Comparison of ENCODE assay signal across 8 mouse cellular contexts in the genomic region with DNA sequence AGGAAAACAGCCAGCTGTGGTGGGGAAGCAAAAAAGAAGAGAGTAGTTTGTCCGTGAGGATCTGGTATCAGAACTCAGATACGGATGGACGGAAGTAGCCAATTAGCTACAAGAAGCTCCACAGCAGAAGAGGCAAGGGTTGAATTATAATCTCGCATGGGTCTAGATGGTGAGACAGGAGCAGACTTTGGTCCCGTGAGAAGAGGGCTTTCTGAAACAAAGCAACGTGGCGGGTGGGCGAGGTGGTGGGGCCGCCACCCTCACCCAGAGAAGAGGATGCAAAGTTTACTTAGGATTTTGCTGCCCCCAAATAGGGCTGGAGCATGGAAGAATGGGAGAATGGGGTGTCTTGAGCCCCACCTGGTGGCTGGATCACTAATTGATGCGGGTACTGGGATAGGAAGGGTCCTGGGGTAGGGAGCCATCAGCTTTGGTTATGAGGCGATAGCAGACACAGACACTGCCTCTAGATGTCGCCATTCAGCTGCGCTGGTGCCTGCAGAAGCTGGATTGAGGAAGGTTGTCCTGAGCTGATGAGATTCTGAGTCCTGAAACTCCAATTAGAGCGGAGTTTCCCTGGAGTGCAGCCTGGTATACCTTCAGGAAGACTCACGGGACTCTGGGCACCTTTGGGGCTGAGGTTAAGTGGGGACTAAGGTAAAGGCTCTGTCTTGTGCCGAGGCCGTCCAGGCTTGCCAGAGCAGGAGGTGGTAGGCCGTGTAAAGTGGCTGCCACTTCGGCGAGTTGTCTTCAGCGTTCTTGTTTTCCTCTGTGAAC. TPM values are rescaled to one million over a fixed set of nuclear protein-coding genes. Genes with fewer than 3 reads are reported as not detected.
DNase-seq lines count a peak whose midpoint lies in the region; ATAC-seq and TF ChIP-seq lines count a peak whose summit lies in the region.

No protein-coding gene starts in this region.

- no peak overlapping the region for H3K27ac ChIP-seq in hindbrain, embryonic 12.5 days
- no peak overlapping the region for H3K27ac ChIP-seq in lung, postnatal 0 days (ENCODE audit: low read length)

- no peaks in the 10 kb centered on the region for H3K36me3 ChIP-seq in hindbrain, embryonic 12.5 days
- H3K36me3 ChIP-seq in lung, postnatal 0 days (ENCODE audit: insufficient read depth, low read length) = no peaks in the 10 kb centered on the region

- peak; percentile 92 for ATAC-seq in hindbrain, embryonic 12.5 days (ENCODE audit: low FRiP score)
- peak; percentile 92 for ATAC-seq in lung, postnatal 0 days

- H3K4me2 ChIP-seq in hindbrain, embryonic 12.5 days (replicated peaks) = peak overlapping the region; percentile 43
- peak overlapping the region; percentile 31 for H3K4me2 ChIP-seq in lung, postnatal 0 days (replicated peaks; ENCODE audit: low read depth, low read length)

- peak; percentile 98 for TF ChIP-seq CTCF in lung, postnatal 0 days (IDR thresholded peaks at IDR 0.05)

- H3K9ac ChIP-seq in hindbrain, embryonic 12.5 days = peak overlapping the region; percentile 9; the same call in 1 of the 2 replicates
- H3K9ac ChIP-seq in lung, postnatal 0 days (replicated peaks; ENCODE audit: low read depth) = no peak overlapping the region

- WGBS in hindbrain, embryonic 12.5 days = 23% methylated on average over 21 of the region's 21 CpGs
- 21% methylated on average over 21 of the region's 21 CpGs for whole genome bisulfite sequencing in lung, postnatal 0 days

- H3K9me3 ChIP-seq in hindbrain, embryonic 12.5 days (replicated peaks) = no peaks in the 10 kb centered on the region
- no peaks in the 10 kb centered on the region for H3K9me3 ChIP-seq in lung, postnatal 0 days (ENCODE audit: low read length)

- H3K4me1 ChIP-seq in hindbrain, embryonic 12.5 days = peaks cover 4% of the 10 kb centered on the region; the same call in 1 of the 2 replicates
- H3K4me1 ChIP-seq in lung, postnatal 0 days (ENCODE audit: insufficient read depth, low read depth, low read length) = no peaks in the 10 kb centered on the region

- H3K27me3 ChIP-seq in hindbrain, embryonic 12.5 days = peaks cover 7% of the 10 kb centered on the region; the same call in 1 of the 2 replicates
- no peaks in the 10 kb centered on the region for H3K27me3 ChIP-seq in lung, postnatal 0 days (replicated peaks; ENCODE audit: insufficient read depth, low read length)

- peak; percentile 96 for DNase-seq in NIH3T3 (ENCODE audit: low read depth)
- peak; percentile 81 for DNase-seq in cerebellum, adult 9-11 months
- DNase-seq in frontal cortex, postnatal 10 days (ENCODE audit: low spot score in 2 of 2) = peak; percentile 74 to 86
- peak; percentile 86 to 90 for DNase-seq in layer of hippocampus, postnatal 10 days (ENCODE audit: low spot score in 2 of 2)
- peak; percentile 95 for DNase-seq in lung, postnatal 0 days (ENCODE audit: low spot score)
- peak; percentile 87 for DNase-seq in ovary, postnatal 14 days (ENCODE audit: low spot score)
- peak; percentile 69 to 79 for DNase-seq in thymus, postnatal 10 days (ENCODE audit: low spot score in 2 of 2)

- peak overlapping the region; percentile 6; the same call in 1 of the 2 replicates for H3K4me3 ChIP-seq in hindbrain, embryonic 12.5 days
- H3K4me3 ChIP-seq in lung, postnatal 0 days (ENCODE audit: low read depth, low read length) = no peak overlapping the region

- no peak for TF ChIP-seq EP300 in lung, postnatal 0 days (IDR thresholded peaks at IDR 0.05)

RNA-seq across cellular contexts. Expression of gene Pdp2, which starts 11.4 kb away (rescaled TPM):
- polyA plus RNA-seq in hindbrain, embryonic 12.5 days (2016; fragmentation: Nextera tagmentation; extraction: Ambion mirVana) = 13.7 and 14.9 TPM in 2 replicates
- 1 to 10 TPM; 9.0 to 9.2 TPM for total RNA-seq in layer of hippocampus, postnatal 10 days (2021)
- 5.9 and 6.0 TPM in 2 replicates for polyA plus RNA-seq in lung, postnatal 0 days (2015; fragmentation: Nextera tagmentation; extraction: Ambion mirVana)

RNA-seq across cellular contexts. Expression of gene Cdh16, which starts 21.5 kb away (rescaled TPM):
- polyA plus RNA-seq in hindbrain, embryonic 12.5 days (2016; fragmentation: Nextera tagmentation; extraction: Ambion mirVana) = not detected in 2 replicates
- not detected for total RNA-seq in layer of hippocampus, postnatal 10 days (2021)
- polyA plus RNA-seq in lung, postnatal 0 days (2015; fragmentation: Nextera tagmentation; extraction: Ambion mirVana) = 13.8 and 17.2 TPM in 2 replicates

RNA-seq across cellular contexts. Expression of gene Rrad, which starts 28.5 kb away (rescaled TPM):
- 1.9 and 3.8 TPM in 2 replicates for polyA plus RNA-seq in hindbrain, embryonic 12.5 days (2016; fragmentation: Nextera tagmentation; extraction: Ambion mirVana)
- total RNA-seq in layer of hippocampus, postnatal 10 days (2021) = 1 to 10 TPM; 2.0 to 2.5 TPM
- polyA plus RNA-seq in lung, postnatal 0 days (2015; fragmentation: Nextera tagmentation; extraction: Ambion mirVana) = 19.9 and 22.6 TPM in 2 replicates

RNA-seq across cellular contexts. Expression of gene Ciao2b, which starts 39.1 kb away (rescaled TPM):
- 98.9 and 107 TPM in 2 replicates for polyA plus RNA-seq in hindbrain, embryonic 12.5 days (2016; fragmentation: Nextera tagmentation; extraction: Ambion mirVana)
- 10 to 100 TPM; 26.0 to 29.8 TPM for total RNA-seq in layer of hippocampus, postnatal 10 days (2021)
- polyA plus RNA-seq in lung, postnatal 0 days (2015; fragmentation: Nextera tagmentation; extraction: Ambion mirVana) = 70.2 and 72.9 TPM in 2 replicates

Comparison
In these comparisons a context has a peak if more than half of its experiments do, and no peak if none do; other contexts are left out.
1. RNA of gene Cdh16, which starts 21.5 kb away (polyA plus RNA-seq): 13.8 to 17.2 TPM in lung, postnatal 0 days; not detected in hindbrain, embryonic 12.5 days; every median in the first group is over 10 times any median in the second.
2. Peak in every context shown above with its lines, with median percentiles within 50 percentile points of each other: DNase-seq.